Mouse (Mus musculus): Measurements from ENCODE around the gene Btg1-ps1.
"Not testable (repeated sequence)": the region's sequence is repeated elsewhere in the genome, so short reads cannot be mapped to it uniquely, and the experiment has no call there.

The Btg1-ps1 gene

DNA sequence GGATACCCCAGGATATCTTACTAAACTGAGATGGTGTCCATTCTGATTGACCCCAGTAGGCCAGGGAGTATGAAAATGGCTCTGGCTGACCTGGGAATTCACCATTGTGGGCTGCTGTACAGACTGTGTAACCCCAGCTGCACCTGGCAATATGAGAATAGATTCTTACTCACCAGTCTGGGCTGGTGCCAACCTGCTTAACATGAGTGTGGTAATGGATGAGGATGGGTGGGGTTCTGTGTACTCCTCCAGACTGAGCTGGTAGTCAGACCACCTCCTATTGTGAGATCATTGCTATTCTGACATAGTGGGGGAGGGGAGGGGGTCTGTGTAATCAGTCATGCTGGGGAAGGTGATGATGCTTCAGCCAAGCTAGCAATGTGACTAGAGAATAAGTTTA, at the start of gene Btg1-ps1:
Gene Btg1-ps1, minus strand, starts transcription at position 219 of the 400 bp plus-strand sequence.
- not testable (repeated sequence) for DNase-seq (ENCODE audit: low spot score in 2 of 2)

DNA sequence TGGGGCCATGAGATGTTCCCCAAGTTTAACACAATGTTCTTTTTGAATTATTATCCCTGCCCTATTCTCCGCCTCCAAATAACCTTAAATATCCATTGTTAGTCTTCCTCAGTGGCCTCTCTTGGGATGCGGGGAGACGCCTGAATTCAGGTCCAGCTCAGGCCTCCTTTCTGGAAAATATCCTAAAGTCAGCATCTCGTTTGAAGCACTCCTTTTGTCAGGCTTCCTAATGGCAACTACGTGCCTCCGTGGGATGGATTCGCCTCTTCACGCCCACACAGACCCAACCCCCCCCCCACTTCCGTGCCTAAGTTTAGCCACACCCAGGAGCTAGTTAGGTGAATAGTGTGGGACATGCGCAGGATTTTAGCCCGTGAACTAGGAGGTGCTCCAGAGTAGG, 47.6 kb upstream of the Btg1-ps1 start, which contains the start of gene Rhox10:
Gene Rhox10, plus strand, starts transcription at position 301 of the 400 bp plus-strand sequence.
- DNase-seq (ENCODE audit: low spot score in 2 of 2): no peak

DNA sequence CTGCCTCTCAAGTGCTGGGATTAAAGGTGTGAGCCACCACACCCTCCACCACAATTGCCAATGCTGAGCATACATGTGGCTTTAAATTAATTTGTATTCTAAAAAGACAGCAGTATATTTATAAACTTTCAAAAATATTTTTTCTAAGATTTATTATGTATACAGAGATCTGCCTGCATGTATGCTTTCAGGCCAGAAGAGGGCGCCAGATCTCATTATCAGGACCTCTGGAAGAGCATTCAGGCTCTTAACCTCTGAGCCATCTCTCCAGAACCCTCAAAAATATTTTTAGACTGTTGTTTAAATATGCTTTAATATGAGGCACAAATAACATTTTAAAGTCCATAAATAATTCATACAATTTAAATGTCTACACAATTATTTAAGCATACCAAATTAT, 42.9 kb upstream of the Btg1-ps1 start:
- no peak for DNase-seq (ENCODE audit: low spot score in 2 of 2)

DNA sequence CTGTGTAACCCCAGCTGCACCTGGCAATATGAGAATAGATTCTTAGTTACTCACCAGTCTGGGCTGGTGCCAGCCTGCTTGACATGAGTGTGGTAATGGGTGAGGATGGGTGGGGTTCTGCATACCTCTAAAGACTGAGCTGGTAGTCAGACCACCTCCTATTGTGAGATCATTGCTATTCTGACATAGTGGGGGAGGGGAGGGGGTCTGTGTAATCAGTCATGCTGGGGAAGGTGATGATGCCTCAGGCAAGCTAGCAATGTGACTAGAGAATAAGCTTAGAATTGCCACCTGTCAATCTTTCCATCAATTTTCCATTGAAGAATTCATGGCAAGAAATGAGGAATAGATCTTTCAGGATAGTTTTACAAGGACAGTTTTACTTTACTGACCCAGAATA, 24.4 kb upstream of the Btg1-ps1 start, which contains the start of gene Btg1-ps2:
Gene Btg1-ps2, minus strand, starts transcription at position 101 of the 400 bp plus-strand sequence.
- DNase-seq (ENCODE audit: low spot score in 2 of 2): not testable (repeated sequence)

DNA sequence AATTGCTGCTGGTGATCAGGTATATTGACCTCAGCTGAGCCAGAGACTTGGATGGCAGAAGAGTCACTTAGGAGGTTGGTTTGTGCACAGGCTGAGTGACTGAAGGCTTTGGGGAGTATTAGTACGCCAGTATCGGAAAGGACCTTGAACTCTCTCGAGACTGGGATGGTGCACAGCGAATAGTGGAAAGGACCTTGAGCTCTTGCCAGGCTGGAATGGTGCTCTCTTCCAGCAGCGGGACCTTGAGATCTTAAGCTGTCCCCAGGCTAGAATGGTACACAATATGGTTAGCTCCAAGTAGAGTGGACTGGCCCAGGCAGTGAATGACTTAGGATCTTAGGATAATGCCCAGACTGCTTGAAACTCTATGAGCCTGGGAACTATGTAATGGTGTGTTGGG, 21.1 kb upstream of the Btg1-ps1 start:
- DNase-seq (ENCODE audit: low spot score in 2 of 2): no peak

DNA sequence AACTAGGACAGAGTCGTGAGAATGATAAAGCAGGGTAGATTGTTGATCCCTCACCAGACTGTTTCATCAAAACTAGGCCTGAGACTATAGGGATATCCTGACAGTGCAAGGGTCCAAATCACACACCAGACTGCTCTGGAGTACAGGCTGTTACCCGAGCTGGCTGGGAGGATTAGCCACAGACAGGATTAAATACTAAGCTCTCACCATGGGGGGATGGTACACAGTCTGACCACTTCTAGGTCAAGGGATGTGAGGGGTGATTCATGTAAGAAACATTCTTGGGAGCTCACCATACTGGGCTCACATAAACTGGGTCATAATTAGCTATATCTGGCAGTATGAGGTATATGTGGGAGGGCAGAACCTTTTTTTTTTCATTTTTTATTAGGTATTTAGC, 15.2 kb upstream of the Btg1-ps1 start:
- no peak for DNase-seq (ENCODE audit: low spot score in 2 of 2)

DNA sequence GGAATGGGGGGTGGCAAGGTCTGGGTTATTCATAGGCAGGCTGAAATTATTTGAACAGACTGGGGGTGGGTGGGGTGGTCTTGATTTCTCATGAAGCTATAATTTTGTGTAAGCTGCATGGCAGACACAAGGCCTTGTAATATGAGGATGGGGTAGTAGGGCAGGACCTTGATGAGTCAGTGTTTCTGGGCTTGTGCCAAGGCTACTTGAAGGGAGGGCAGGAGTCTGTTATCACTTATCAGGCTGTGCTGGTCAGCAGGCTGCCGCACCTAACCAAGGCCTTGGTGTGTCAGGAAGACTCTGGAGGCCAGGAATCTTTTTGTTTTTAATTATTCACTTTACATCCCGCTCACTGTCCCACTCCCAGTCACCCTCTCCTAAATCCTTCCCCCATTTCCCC, 9.9 kb downstream of the Btg1-ps1 start:
- DNase-seq (ENCODE audit: low spot score in 2 of 2): no peak
